In genomic region chr4:79530968-79531620, GRCm38 (mm10) we compare ENCODE assay signal across 12 mouse cellular contexts.
DNase-seq lines count a peak whose midpoint lies in the region; ATAC-seq and TF ChIP-seq lines count a peak whose summit lies in the region.
"Had no signal": no experiment of that assay in that cellular context is flagged by ENCODE, and none has a peak within 500 bp of the region (broad histone marks: within the 10 kb centered on the region; RNA-seq: fewer than 3 reads in every experiment).

No protein-coding gene starts in this region.

- no peaks in the 10 kb centered on the region for H3K36me3 ChIP-seq in hindbrain, embryonic 13.5 days
- H3K36me3 ChIP-seq in hindbrain, embryonic 12.5 days, result no peaks in the 10 kb centered on the region
- H3K36me3 ChIP-seq in forebrain, postnatal 0 days (ENCODE audit: insufficient read depth), result no peaks in the 10 kb centered on the region
- H3K36me3 ChIP-seq: heart, embryonic 13.5 days had no signal

- H3K9me3 ChIP-seq in hindbrain, embryonic 13.5 days, result no peaks in the 10 kb centered on the region
- H3K9me3 ChIP-seq in hindbrain, embryonic 12.5 days (replicated peaks), result no peaks in the 10 kb centered on the region
- no peaks in the 10 kb centered on the region for H3K9me3 ChIP-seq in forebrain, postnatal 0 days (ENCODE audit: low read length)
- H3K9me3 ChIP-seq: heart, embryonic 13.5 days had no signal

- no peak overlapping the region for H3K4me3 ChIP-seq in hindbrain, embryonic 13.5 days
- no peak overlapping the region for H3K4me3 ChIP-seq in hindbrain, embryonic 12.5 days
- no peak overlapping the region for H3K4me3 ChIP-seq in forebrain, postnatal 0 days (ENCODE audit: low read depth, low read length)
- H3K4me3 ChIP-seq: heart, embryonic 13.5 days had no signal

- peak; percentile 79 for DNase-seq in forebrain, postnatal 0 days
- DNase-seq in layer of hippocampus, postnatal 36 days, result peak; percentile 1 to 4
- DNase-seq in right cerebral cortex, adult 18-20 months, result peak; percentile 4
- DNase-seq in spleen, postnatal 4 days (ENCODE audit: low spot score in 2 of 2), result no peak
- no peak for DNase-seq in adipocyte (ENCODE audit: low spot score)
- DNase-seq in heart, adult 9 months (ENCODE audit: low spot score in 2 of 2), result no peak
- DNase-seq: thymus, adult 18-20 months had no signal

- H3K4me1 ChIP-seq in hindbrain, embryonic 13.5 days (replicated peaks), result peaks cover 3% of the 10 kb centered on the region; the same call in 1 of the 2 replicates
- no peaks in the 10 kb centered on the region for H3K4me1 ChIP-seq in hindbrain, embryonic 12.5 days
- H3K4me1 ChIP-seq in forebrain, postnatal 0 days (ENCODE audit: insufficient read depth), result peaks cover 12% of the 10 kb centered on the region; the same call in 1 of the 2 replicates
- H3K4me1 ChIP-seq: heart, embryonic 13.5 days had no signal

- no peak for TF ChIP-seq CTCF in forebrain, postnatal 0 days (IDR thresholded peaks at IDR 0.05; ENCODE audit: low read depth)

- H3K27ac ChIP-seq in hindbrain, embryonic 13.5 days, result peak overlapping the region; percentile 30; the same call in 1 of the 2 replicates
- H3K27ac ChIP-seq in hindbrain, embryonic 12.5 days, result no peak overlapping the region
- H3K27ac ChIP-seq in forebrain, postnatal 0 days (ENCODE audit: low read depth, low read length), result peak overlapping the region; percentile 85
- H3K27ac ChIP-seq: heart, embryonic 13.5 days had no signal

- no peak overlapping the region for H3K9ac ChIP-seq in hindbrain, embryonic 13.5 days
- H3K9ac ChIP-seq in hindbrain, embryonic 12.5 days, result no peak overlapping the region
- no peak overlapping the region for H3K9ac ChIP-seq in forebrain, postnatal 0 days
- H3K9ac ChIP-seq: heart, embryonic 13.5 days had no signal

- ATAC-seq in hindbrain, embryonic 13.5 days (ENCODE audit: low FRiP score), result no peak
- ATAC-seq in hindbrain, embryonic 12.5 days (ENCODE audit: low FRiP score), result no peak
- ATAC-seq in forebrain, postnatal 0 days, result peak; percentile 79
- ATAC-seq: intestine, postnatal 0 days; Patski had no signal

- H3K4me2 ChIP-seq in hindbrain, embryonic 13.5 days, result no peak overlapping the region
- H3K4me2 ChIP-seq in hindbrain, embryonic 12.5 days (replicated peaks), result no peak overlapping the region
- H3K4me2 ChIP-seq in forebrain, postnatal 0 days (ENCODE audit: low read depth), result no peak overlapping the region
- H3K4me2 ChIP-seq: heart, embryonic 13.5 days had no signal

- no peaks in the 10 kb centered on the region for H3K27me3 ChIP-seq in hindbrain, embryonic 13.5 days
- H3K27me3 ChIP-seq in hindbrain, embryonic 12.5 days, result no peaks in the 10 kb centered on the region
- H3K27me3 ChIP-seq in forebrain, postnatal 0 days (ENCODE audit: insufficient read depth, low read length), result no peaks in the 10 kb centered on the region
- H3K27me3 ChIP-seq: heart, embryonic 13.5 days; Patski had no signal

- 65% methylated on average over 6 of the region's 6 CpGs for WGBS in hindbrain, embryonic 13.5 days
- WGBS in hindbrain, embryonic 12.5 days, result 74% methylated on average over 6 of the region's 6 CpGs
- WGBS in forebrain, postnatal 0 days, result 26% methylated on average over 6 of the region's 6 CpGs

Comparison
In these comparisons a context has a peak if more than half of its experiments do, and no peak if none do; other contexts are left out.
1. DNase-seq: peak in forebrain, postnatal 0 days (single experiment), layer of hippocampus, postnatal 36 days (2 of 2) and right cerebral cortex, adult 18-20 months (single experiment); none in spleen, postnatal 4 days (0 of 2), adipocyte (single experiment) and heart, adult 9 months (0 of 2).